1 mouse cellular context compared by ENCODE assay signal in genomic region chr15:82236565-82236964, GRCm38 (mm10).
A peak's percentile ranks its signal among the peaks of the same experiment; 100 is the strongest.
TF ChIP-seq lines count a peak whose summit lies in the region.

No protein-coding gene starts in this region.

TF ChIP-seq in CH12.LX, 34 proteins besides CTCF, POLR2A, EP300 and RAD21:
- no peak for TF ChIP-seq MAFK (IDR thresholded peaks at IDR 0.05; ENCODE audit: insufficient replicate concordance, low read length)
- no peak; the same call in 1 of the 2 replicates for TF ChIP-seq MEF2A (IDR thresholded peaks at IDR 0.05; ENCODE audit: borderline replicate concordance, low read depth, low read length)
- TF ChIP-seq NELFE (IDR thresholded peaks at IDR 0.05; ENCODE audit: low read depth, low read length): 0 out of 2 replicates have a peak, but pooled peaks have one; percentile 29
- TF ChIP-seq POLR2AphosphoS2 (IDR thresholded peaks at IDR 0.05; ENCODE audit: low read depth, low read length): no peak
- no peak for TF ChIP-seq JUND (conservative IDR thresholded peaks at IDR 0.05; ENCODE audit: low read depth, low read length)
- TF ChIP-seq HCFC1 (IDR thresholded peaks at IDR 0.05; ENCODE audit: low read depth, low read length): 0 out of 2 replicates have a peak, but pooled peaks have one; percentile 12
- TF ChIP-seq MAZ (IDR thresholded peaks at IDR 0.05; ENCODE audit: low read depth, low read length): no peak
- no peak for TF ChIP-seq USF1 (IDR thresholded peaks at IDR 0.05; ENCODE audit: low read depth, low read length)
- TF ChIP-seq SIN3A (IDR thresholded peaks at IDR 0.05; ENCODE audit: low read length): 0 out of 2 replicates have a peak, but pooled peaks have one; percentile 9
- no peak for TF ChIP-seq CHD2 (IDR thresholded peaks at IDR 0.05; ENCODE audit: low read length)
- TF ChIP-seq CHD1 (IDR thresholded peaks at IDR 0.05; ENCODE audit: low read depth, low read length): no peak
- no peak for TF ChIP-seq RCOR1 (conservative IDR thresholded peaks at IDR 0.05; ENCODE audit: low read depth, low read length)
- no peak for TF ChIP-seq USF2 (conservative IDR thresholded peaks at IDR 0.05; ENCODE audit: low read depth, low read length)
- no peak for TF ChIP-seq KAT2A (IDR thresholded peaks at IDR 0.05; ENCODE audit: insufficient replicate concordance, low read length)
- TF ChIP-seq GABPA (IDR thresholded peaks at IDR 0.05; ENCODE audit: insufficient replicate concordance, low read depth, low read length): no peak
- TF ChIP-seq SMC3 (IDR thresholded peaks at IDR 0.05; ENCODE audit: low read depth, low read length): peak; percentile 96
- no peak; the same call in 1 of the 2 replicates for TF ChIP-seq BHLHE40 (IDR thresholded peaks at IDR 0.05; ENCODE audit: low read depth, low read length)
- TF ChIP-seq JUN (IDR thresholded peaks at IDR 0.05; ENCODE audit: insufficient read depth, low read depth, low read length): no peak
- TF ChIP-seq ZMIZ1 (IDR thresholded peaks at IDR 0.05; ENCODE audit: low read depth, low read length): no peak
- peak; percentile 91 for TF ChIP-seq ZC3H11A (IDR thresholded peaks at IDR 0.05; ENCODE audit: low read depth, low read length)
- no peak for TF ChIP-seq MXI1 (IDR thresholded peaks at IDR 0.05; ENCODE audit: low read depth, low read length)
- no peak for TF ChIP-seq TCF12 (IDR thresholded peaks at IDR 0.05; ENCODE audit: low read depth, low read length)
- no peak for TF ChIP-seq PAX5 (IDR thresholded peaks at IDR 0.05; ENCODE audit: low read length)
- TF ChIP-seq NRF1 (IDR thresholded peaks at IDR 0.05; ENCODE audit: low read depth, low read length): no peak
- TF ChIP-seq TBP (conservative IDR thresholded peaks at IDR 0.05; ENCODE audit: low read depth, low read length): no peak
- TF ChIP-seq E2F4 (IDR thresholded peaks at IDR 0.05; ENCODE audit: insufficient replicate concordance, low read depth, low read length): no peak
- TF ChIP-seq IRF4 (IDR thresholded peaks at IDR 0.05; ENCODE audit: low read depth, low read length): no peak; the same call in 1 of the 2 replicates
